Mouse (Mus musculus): ENCODE results near the gene Fam53b.
"Not testable (repeated sequence)": the region's sequence is repeated elsewhere in the genome, so short reads cannot be mapped to it uniquely, and the experiment has no call there.

Gene Fam53b

GRCm38 (mm10) chr7:132687897-132688296 is 125.8 kb downstream of the Fam53b start:
- in situ Hi-C loops (cut with MboI; ENCODE audit: low sequenced_read_pairs) = no loop called here

GRCm38 (mm10) chr7:132686515-132686914 is 127.2 kb downstream of the Fam53b start:
- in situ Hi-C loops (cut with MboI; ENCODE audit: low sequenced_read_pairs) = no loop called here

DNA sequence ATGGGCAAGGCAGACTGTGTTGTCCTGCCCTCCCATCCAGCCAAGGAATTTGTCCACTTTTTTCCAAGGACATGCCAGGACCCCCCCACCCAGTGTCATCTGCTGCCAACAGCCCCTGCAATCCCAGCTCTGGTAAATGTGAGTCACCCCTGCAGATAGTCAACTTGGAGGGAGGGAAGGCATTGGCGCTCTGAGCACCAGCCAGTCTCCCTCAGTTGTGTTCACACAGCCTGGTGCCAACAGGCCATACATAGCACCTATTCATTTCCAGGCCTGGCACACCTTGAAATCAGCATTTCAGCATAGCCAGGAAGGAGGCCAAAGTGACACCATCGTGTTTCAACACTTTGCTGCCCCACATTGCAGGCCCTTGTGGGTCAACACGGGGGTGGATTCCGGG is 129.8 kb downstream of the Fam53b start:
- in situ Hi-C loops (cut with MboI; ENCODE audit: low sequenced_read_pairs) = no loop called here

- in situ Hi-C loops (cut with MboI; ENCODE audit: low sequenced_read_pairs) = no loop called here
These were observed 130.8 kb downstream of the Fam53b start for GRCm38 (mm10) chr7:132682901-132683300.

DNA sequence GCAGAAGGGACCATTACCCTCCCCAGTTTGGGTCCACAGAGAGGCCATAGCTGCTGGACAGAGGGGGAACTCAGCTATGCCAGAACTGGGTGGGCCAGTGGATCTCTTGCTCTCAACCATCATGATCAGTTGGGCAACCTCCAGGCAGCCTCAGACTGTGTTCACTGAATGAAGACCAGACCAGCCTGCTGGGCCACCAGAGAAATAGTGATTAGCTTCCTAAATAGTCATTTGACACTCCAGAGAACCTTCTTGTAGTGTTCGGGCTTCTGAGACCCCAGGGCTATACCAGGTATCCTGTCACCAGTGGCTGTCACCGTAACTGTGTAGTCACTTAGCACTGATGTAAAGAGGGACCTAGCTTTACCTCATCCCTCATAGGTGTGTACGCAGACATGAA is 131.3 kb downstream of the Fam53b start:
- in situ Hi-C loops (cut with MboI; ENCODE audit: low sequenced_read_pairs) = no loop called here

DNA sequence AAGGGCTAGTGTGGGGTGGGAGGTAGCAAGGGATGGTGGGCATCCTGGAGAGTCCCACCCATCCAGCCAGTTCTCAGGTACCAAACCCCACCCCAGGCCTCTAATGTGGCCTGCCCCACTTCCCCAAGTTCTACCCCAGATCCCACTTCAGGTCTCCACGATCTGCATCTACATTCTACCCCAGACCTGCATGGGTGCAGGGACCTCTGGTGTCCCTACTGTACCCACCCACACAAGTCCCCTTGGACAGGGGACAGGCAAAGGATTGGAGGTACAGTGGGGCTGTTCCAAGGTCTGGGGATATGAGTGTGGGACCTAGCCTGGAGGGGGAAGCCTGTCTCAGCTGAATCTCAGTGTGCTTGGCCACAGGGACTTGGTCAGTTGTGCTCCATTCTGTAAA is 131.9 kb downstream of the Fam53b start:
- in situ Hi-C loops (cut with MboI; ENCODE audit: low sequenced_read_pairs) = no loop called here

DNA sequence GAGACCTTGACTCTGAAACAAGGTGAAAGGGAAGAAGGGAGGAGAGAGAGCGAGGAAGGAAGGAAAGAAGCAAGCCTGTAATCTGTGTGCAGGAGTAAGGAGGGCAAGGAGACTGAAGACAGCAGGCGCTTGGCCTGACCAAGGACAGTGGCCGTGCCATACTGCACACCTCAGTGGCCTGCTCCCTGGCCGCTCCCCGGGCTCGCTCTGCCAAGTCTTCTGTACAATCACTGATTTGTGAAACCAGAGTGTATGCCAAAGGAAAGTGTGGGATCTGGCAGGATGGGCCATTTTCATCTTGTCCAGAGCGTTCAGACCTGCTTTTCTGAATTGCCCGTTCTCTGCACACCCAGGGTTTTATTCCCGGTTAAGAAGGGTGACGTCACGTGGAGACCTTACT is 132.4 kb downstream of the Fam53b start:
- in situ Hi-C loops (cut with MboI; ENCODE audit: low sequenced_read_pairs) = no loop called here

GRCm38 (mm10) chr7:132679549-132679948 is 134.1 kb downstream of the Fam53b start:
- in situ Hi-C loops (cut with MboI; ENCODE audit: low sequenced_read_pairs) = no loop called here

GRCm38 (mm10) chr7:132679117-132679516 is 134.6 kb downstream of the Fam53b start:
- in situ Hi-C loops (cut with MboI; ENCODE audit: low sequenced_read_pairs) = no loop called here

GRCm38 (mm10) chr7:132675922-132676321 is 137.8 kb downstream of the Fam53b start:
- in situ Hi-C loops (cut with MboI; ENCODE audit: low sequenced_read_pairs) = no loop called here

DNA sequence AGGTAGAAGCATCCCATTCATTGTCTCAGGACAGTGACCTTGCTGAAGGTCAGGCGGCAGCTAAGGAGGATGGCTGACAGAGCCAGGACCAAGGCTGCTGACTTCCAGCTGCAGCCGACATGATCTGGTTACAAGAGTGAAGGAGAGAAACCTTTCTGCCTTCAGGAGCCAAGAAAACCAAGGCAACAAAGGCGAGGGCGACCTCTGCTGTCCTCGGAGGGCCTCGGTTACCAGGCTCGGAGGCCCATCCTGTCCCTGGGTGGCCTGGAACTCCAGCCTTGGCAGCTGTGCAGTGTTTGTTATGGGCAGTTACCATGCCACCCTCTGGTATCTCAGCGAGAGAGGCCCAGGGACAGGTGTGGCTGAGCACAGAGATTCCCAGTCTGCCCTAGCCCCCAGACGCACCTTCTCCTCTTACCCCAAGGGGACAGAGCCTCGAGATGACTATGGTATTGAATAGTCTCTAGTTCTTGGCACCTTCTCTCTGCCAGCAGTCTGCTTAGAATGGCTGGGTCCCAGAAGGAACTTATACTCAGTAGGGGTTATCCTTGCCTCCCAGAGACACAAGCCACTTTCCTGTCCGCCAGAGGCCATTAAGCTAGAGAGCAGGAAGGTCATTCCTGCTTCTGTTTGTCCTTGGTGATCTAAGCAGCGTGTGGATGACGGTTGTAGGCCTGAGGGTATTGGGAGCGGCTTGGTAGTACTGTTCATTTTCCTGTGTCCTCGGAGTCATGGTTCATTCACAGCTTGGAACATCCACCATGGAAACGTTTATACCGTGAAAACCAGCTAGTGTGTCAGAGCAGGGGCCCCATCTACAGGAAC is 139.5 kb downstream of the Fam53b start:
- in situ Hi-C loops (cut with MboI; ENCODE audit: low sequenced_read_pairs) = no loop called here

- in situ Hi-C loops (cut with MboI; ENCODE audit: low sequenced_read_pairs) = no loop called here
These were observed 141.2 kb downstream of the Fam53b start for GRCm38 (mm10) chr7:132672481-132672959.

- in situ Hi-C loops (cut with MboI; ENCODE audit: low sequenced_read_pairs) = no loop called here
These were observed 142.9 kb downstream of the Fam53b start for GRCm38 (mm10) chr7:132670863-132671165.

- in situ Hi-C loops (cut with MboI; ENCODE audit: low sequenced_read_pairs) = no loop called here
These were observed 143.5 kb downstream of the Fam53b start for GRCm38 (mm10) chr7:132669999-132670862.

- in situ Hi-C loops (cut with MboI; ENCODE audit: low sequenced_read_pairs) = no loop called here
These were observed 145.1 kb downstream of the Fam53b start for GRCm38 (mm10) chr7:132668604-132669003.

DNA sequence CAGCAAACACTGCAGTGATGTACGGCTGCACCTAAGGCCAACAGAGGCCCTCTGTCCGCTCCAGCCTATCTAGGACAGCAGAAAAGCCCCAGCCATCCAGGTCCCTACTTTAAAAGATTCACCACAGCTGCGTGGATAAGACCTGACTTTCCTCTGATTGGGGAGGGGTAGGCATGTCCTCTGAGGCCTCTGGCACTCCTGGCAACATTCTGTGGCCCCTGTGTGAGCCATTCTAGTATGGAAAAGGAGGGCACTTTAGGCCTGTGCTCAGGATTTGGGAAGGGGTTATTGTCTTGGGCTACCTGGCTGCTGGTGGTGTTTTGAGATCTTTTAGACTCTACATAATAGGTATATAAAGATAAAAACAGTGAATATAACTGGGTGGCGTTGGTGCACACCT is 147.2 kb downstream of the Fam53b start:
- in situ Hi-C loops (cut with MboI; ENCODE audit: low sequenced_read_pairs) = no loop called here

DNA sequence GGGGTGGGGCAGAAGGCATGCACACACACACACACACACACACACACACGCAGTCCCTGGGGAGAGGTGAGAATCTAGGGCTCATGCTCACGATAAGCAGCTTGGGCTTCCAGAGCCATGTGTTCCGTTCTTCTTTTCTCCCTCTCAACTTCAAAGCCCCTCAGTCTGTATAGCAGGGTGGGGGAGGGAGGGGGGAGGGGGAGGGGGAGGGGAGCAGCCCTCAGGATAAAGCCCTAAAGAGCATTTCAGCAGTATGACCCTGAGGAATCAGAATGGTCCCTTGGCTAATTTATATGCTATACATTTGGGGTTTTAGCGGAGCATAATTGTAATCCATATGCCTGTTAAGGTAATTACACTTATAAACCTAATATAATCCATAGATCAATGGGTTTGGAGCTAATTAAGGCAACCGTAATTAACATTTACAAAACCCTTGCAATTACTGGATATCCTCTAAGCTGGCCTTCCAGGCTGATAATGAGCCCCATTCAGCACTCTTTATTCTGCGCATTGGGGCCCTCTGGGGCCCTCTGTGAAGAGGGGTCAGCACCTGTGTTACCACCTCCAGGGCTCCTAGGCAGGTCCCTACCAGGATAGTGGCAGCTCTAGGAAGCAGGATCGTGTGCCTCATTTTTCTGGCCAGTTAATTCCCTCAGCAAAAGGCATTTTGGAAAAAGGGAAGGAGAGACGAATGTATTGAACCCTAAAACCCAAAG is 147.9 kb downstream of the Fam53b start:
- in situ Hi-C loops (cut with MboI; ENCODE audit: low sequenced_read_pairs) = no loop called here

GRCm38 (mm10) chr7:132664815-132665214 is 148.9 kb downstream of the Fam53b start:
- in situ Hi-C loops (cut with MboI; ENCODE audit: low sequenced_read_pairs) = no loop called here

DNA sequence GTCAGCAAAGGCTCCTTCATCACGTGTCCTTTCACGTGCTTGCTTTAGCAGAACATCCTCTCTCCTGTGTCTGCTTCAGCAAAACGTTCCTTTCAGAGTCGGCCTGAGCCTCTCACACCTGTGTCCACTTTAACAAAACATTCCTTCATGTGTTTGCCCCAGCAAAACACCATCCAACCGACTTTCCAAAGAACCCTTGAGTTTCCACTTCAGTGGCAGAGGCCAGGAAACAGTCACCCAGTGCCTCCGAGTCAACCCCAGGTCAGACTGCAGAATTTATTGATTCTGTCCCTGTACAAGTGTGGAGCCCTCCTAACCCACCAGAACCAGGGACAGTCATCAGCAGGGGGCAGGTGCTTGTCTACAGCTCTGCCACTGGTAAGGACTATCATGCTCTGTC is 150.9 kb downstream of the Fam53b start:
- in situ Hi-C loops (cut with MboI; ENCODE audit: low sequenced_read_pairs) = not testable (repeated sequence)

Measured in CH12F3 (cell line).